Mouse (Mus musculus) embryonic facial prominence, embryonic 14.5 days (tissue): ENCODE measurements at regions not wholly inside any gene's neighbourhood (a gene's known extent, or its start where the extent isn't known, plus 50 kb on each side); places are given as distances from the start of the nearest gene placed in this dataset.

Experiments used
- ATAC-seq: fragments of 200-750 bp; cut with Nextera tagmentation; 2 replicates; pipeline ENCODE4 v1.8.0; 2017; ENCODE audit warnings: low read depth, moderate number of reproducible peaks, moderate TSS enrichment
- DNase-seq: peaks from one replicate; pipeline ENCODE4 v3.0.0-alpha.2; 2015; ENCODE audit warnings: low spot score
- H3K27ac ChIP-seq: fragments of 300-500 bp; sonication (generic); replicated peaks from 2 replicates; pipeline ENCODE4 v1.5.1; 2014; ENCODE audit warnings: low read depth, mild to moderate bottlenecking, low read length, moderate library complexity
- H3K27me3 ChIP-seq: fragments of 300-500 bp; sonication (generic); replicated peaks from 2 replicates; pipeline ENCODE4 v1.6.1; 2014; ENCODE audit warnings: low read length; ENCODE audit not compliant: control insufficient read depth, insufficient read depth
- H3K36me3 ChIP-seq: fragments of 300-500 bp; sonication (generic); 2 replicates; pipeline ENCODE4 v1.6.1; 2014; ENCODE audit warnings: low read length, mixed read lengths; ENCODE audit not compliant: control insufficient read depth, insufficient read depth
- H3K4me1 ChIP-seq: fragments of 300-500 bp; sonication (generic); 2 replicates; pipeline ENCODE4 v1.6.1; 2014; ENCODE audit warnings: antibody characterized with exemption, low read length; ENCODE audit not compliant: control insufficient read depth, insufficient read depth
- H3K4me2 ChIP-seq: fragments of 300-500 bp; sonication (generic); 2 replicates; pipeline ENCODE4 v1.6.1; 2014; ENCODE audit warnings: low read depth, mild to moderate bottlenecking, low read length, moderate library complexity, mixed read lengths
- H3K4me3 ChIP-seq: fragments of 300-500 bp; sonication (generic); 2 replicates; pipeline ENCODE4 v1.5.1; 2014; ENCODE audit warnings: low read depth, mild to moderate bottlenecking, low read length
- H3K9ac ChIP-seq: fragments of 300-500 bp; sonication (generic); 2 replicates; pipeline ENCODE4 v1.6.1; 2014; ENCODE audit warnings: low read depth, mild to moderate bottlenecking, low read length, moderate library complexity, mixed read lengths
- H3K9me3 ChIP-seq: fragments of 300-500 bp; sonication (generic); 2 replicates; pipeline ENCODE4 v1.6.1; 2016; ENCODE audit warnings: low read length; ENCODE audit not compliant: control insufficient read depth
- WGBS: fragments of 180-500 bp; shearing (Covaris S2); extraction: QIAGEN DNeasy Blood & Tissue Kit; methylation state at CpG from one replicate; pipeline ENCODE4 v1.1.7; 2014; 5-methylcytosine and 5-hydroxymethylcytosine counted together

- no peak overlapping the region for H3K27ac ChIP-seq
- H3K4me1 ChIP-seq, result no peaks in the 10 kb centered on the region
- no peak overlapping the region for H3K4me3 ChIP-seq
- DNase-seq (no peak), ATAC-seq (no peak)
- no peaks in the 10 kb centered on the region for H3K9me3 ChIP-seq
- H3K27me3 ChIP-seq, result no peaks in the 10 kb centered on the region
- WGBS, result 44% methylated on average over 3 of the region's 3 CpGs
- H3K9ac ChIP-seq, result no peak overlapping the region
- H3K36me3 ChIP-seq, result no peaks in the 10 kb centered on the region
- no peak overlapping the region for H3K4me2 ChIP-seq
Observed at GRCm38 (mm10) chr4:96974935-96975334, 189.9 kb upstream of the Gm12695 start.

- Histone ChIP-seq H3K27ac (no peak overlapping the region), H3K36me3 (no peaks in the 10 kb centered on the region), H3K9ac (no peak overlapping the region), H3K4me2 (no peak overlapping the region), H3K4me1 (no peaks in the 10 kb centered on the region), H3K27me3 (no peaks in the 10 kb centered on the region), H3K4me3 (no peak overlapping the region), H3K9me3 (no peaks in the 10 kb centered on the region)
- DNase-seq (no peak), ATAC-seq (no peak)
- WGBS, result 50% methylated on average over 1 of the region's 1 CpGs
Observed at GRCm38 (mm10) chr4:96973804-96974203, 188.8 kb upstream of the Gm12695 start.

- ATAC-seq (no peak), DNase-seq (peak; percentile 32)
- Histone ChIP-seq H3K36me3 (no peaks in the 10 kb centered on the region), H3K9ac (no peak overlapping the region), H3K4me1 (no peaks in the 10 kb centered on the region; the same call in 1 of the 2 replicates), H3K27ac (no peak overlapping the region), H3K9me3 (no peaks in the 10 kb centered on the region), H3K4me2 (no peak overlapping the region), H3K4me3 (no peak overlapping the region), H3K27me3 (no peaks in the 10 kb centered on the region)
- 46% methylated on average over 5 of the region's 5 CpGs for WGBS
Observed at GRCm38 (mm10) chr4:96969199-96969598, 184.2 kb upstream of the Gm12695 start.

- Histone ChIP-seq H3K4me1 (no peaks in the 10 kb centered on the region; the same call in 1 of the 2 replicates), H3K9ac (no peak overlapping the region), H3K4me3 (no peak overlapping the region), H3K9me3 (no peaks in the 10 kb centered on the region), H3K27me3 (no peaks in the 10 kb centered on the region), H3K4me2 (no peak overlapping the region), H3K27ac (no peak overlapping the region), H3K36me3 (no peaks in the 10 kb centered on the region)
- 51% methylated on average over 10 of the region's 10 CpGs for WGBS
- DNase-seq (peak; percentile 50), ATAC-seq (no peak; the same call in 1 of the 2 replicates)
Observed at GRCm38 (mm10) chr4:96968545-96969164, 183.7 kb upstream of the Gm12695 start.
